Mouse (Mus musculus): ENCODE data around the gene Bpifb9a. TPM values are rescaled to one million over a fixed set of nuclear protein-coding genes. Genes with fewer than 3 reads are reported as not detected.

Gene Bpifb9a
- polyA plus RNA-seq (2014; fragmentation: Illumina TruSeq; extraction: RNeasy Lipid Tissue Mini Kit (QIAGEN cat#74804); ENCODE audit: low read depth, low replicate concordance): not detected

GRCm38 (mm10) chr2:154257554-154257953, at the start of gene Bpifb9a:
Bpifb9a (plus strand) TSS chr2:154257854.

GRCm38 (mm10) chr2:154223265-154223916, 34.3 kb upstream of the Bpifb9a start, which contains the start of gene Bpifb5:
Bpifb5 (plus strand) TSS chr2:154223742.

GRCm38 (mm10) chr2:154306927-154307326, 49.3 kb downstream of the Bpifb9a start, which contains the start of gene Bpifb9b:
Bpifb9b (plus strand) TSS chr2:154307227.

Other genes with a start within 250 kb of the Bpifb9a start
- gene Bpifa2, start 249.6 kb upstream of the Bpifb9a start, polyA plus RNA-seq (2014; fragmentation: Illumina TruSeq; extraction: RNeasy Lipid Tissue Mini Kit (QIAGEN cat#74804); ENCODE audit: low read depth, low replicate concordance): not detected
- gene Bpifa3, start 127.5 kb upstream of the Bpifb9a start, polyA plus RNA-seq (2014; fragmentation: Illumina TruSeq; extraction: RNeasy Lipid Tissue Mini Kit (QIAGEN cat#74804); ENCODE audit: low read depth, low replicate concordance): not detected
- not detected for gene Bpifa1, start 115.0 kb upstream of the Bpifb9a start, polyA plus RNA-seq (2014; fragmentation: Illumina TruSeq; extraction: RNeasy Lipid Tissue Mini Kit (QIAGEN cat#74804); ENCODE audit: low read depth, low replicate concordance)
- not detected for gene Bpifa5, start 95.2 kb upstream of the Bpifb9a start, polyA plus RNA-seq (2014; fragmentation: Illumina TruSeq; extraction: RNeasy Lipid Tissue Mini Kit (QIAGEN cat#74804); ENCODE audit: low read depth, low replicate concordance)
- gene Bpifb1, start 67.0 kb upstream of the Bpifb9a start, polyA plus RNA-seq (2014; fragmentation: Illumina TruSeq; extraction: RNeasy Lipid Tissue Mini Kit (QIAGEN cat#74804); ENCODE audit: low read depth, low replicate concordance): not detected
- not detected for gene Bpifb5, start 34.1 kb upstream of the Bpifb9a start, polyA plus RNA-seq (2014; fragmentation: Illumina TruSeq; extraction: RNeasy Lipid Tissue Mini Kit (QIAGEN cat#74804); ENCODE audit: low read depth, low replicate concordance)
- not detected for gene Bpifb9b, start 49.4 kb downstream of the Bpifb9a start, polyA plus RNA-seq (2014; fragmentation: Illumina TruSeq; extraction: RNeasy Lipid Tissue Mini Kit (QIAGEN cat#74804); ENCODE audit: low read depth, low replicate concordance)
- gene Cdk5rap1, start 115.2 kb downstream of the Bpifb9a start, polyA plus RNA-seq (2014; fragmentation: Illumina TruSeq; extraction: RNeasy Lipid Tissue Mini Kit (QIAGEN cat#74804); ENCODE audit: low read depth, low replicate concordance): 13.3 TPM
- gene Snta1, start 150.2 kb downstream of the Bpifb9a start, polyA plus RNA-seq (2014; fragmentation: Illumina TruSeq; extraction: RNeasy Lipid Tissue Mini Kit (QIAGEN cat#74804); ENCODE audit: low read depth, low replicate concordance): 0.49 TPM
- gene Cbfa2t2, start 178.6 kb downstream of the Bpifb9a start, polyA plus RNA-seq (2014; fragmentation: Illumina TruSeq; extraction: RNeasy Lipid Tissue Mini Kit (QIAGEN cat#74804); ENCODE audit: low read depth, low replicate concordance): 14.6 TPM

Data from kidney, adult 10 weeks (tissue).